Mouse (Mus musculus) adrenal gland, postnatal 25 days (tissue): ENCODE data around the gene Eef2. TPM values are rescaled to one million over a fixed set of nuclear protein-coding genes. Genes with fewer than 3 reads are reported as not detected.
A peak's percentile ranks its signal among the peaks of the same experiment; 100 is the strongest.
"Not testable (repeated sequence)": the region's sequence is repeated elsewhere in the genome, so short reads cannot be mapped to it uniquely, and the experiment has no call there.

Experiments
- DNase-seq: peaks from one replicate; pipeline ENCODE4 v3.0.0; 2021; ENCODE audit warnings: mixed read lengths
- total RNA-seq: library from RNA; stranded (reverse); gene quantifications from 2 replicates; pipeline ENCODE4 v1.2.3, GENCODE M21; 2021

Eef2 gene
- total RNA-seq, 1 experiment from 2014 or later: 1,572 TPM

GRCm38 (mm10) chr10:81180946-81181345 lies 4.5 kb downstream of the Eef2 start:
- DNase-seq: no peak

GRCm38 (mm10) chr10:81181860-81182259 lies 5.4 kb downstream of the Eef2 start:
- DNase-seq: not testable (repeated sequence)

GRCm38 (mm10) chr10:81182336-81183333 lies 6.2 kb downstream of the Eef2 start, which contains the start of gene Dapk3:
Gene Dapk3 (plus strand): TSS chr10:81183005.
- peak; percentile 91 for DNase-seq

- DNase-seq: no peak
Observed at GRCm38 (mm10) chr10:81183805-81184204, 7.4 kb downstream of the Eef2 start, which contains the start of gene 4930442H23Rik. Gene 4930442H23Rik (minus strand): TSS chr10:81183849.

GRCm38 (mm10) chr10:81184765-81185164 lies 8.3 kb downstream of the Eef2 start:
- DNase-seq: no peak

- no peak for DNase-seq
Observed at GRCm38 (mm10) chr10:81187161-81187560, 10.7 kb downstream of the Eef2 start.

- no peak for DNase-seq
Observed at GRCm38 (mm10) chr10:81189821-81190220, 13.4 kb downstream of the Eef2 start.

GRCm38 (mm10) chr10:81190236-81190911 lies 13.9 kb downstream of the Eef2 start:
- DNase-seq: no peak

GRCm38 (mm10) chr10:81190912-81191321 lies 14.5 kb downstream of the Eef2 start:
- DNase-seq: no peak

GRCm38 (mm10) chr10:81191342-81191982 lies 15.0 kb downstream of the Eef2 start:
- no peak for DNase-seq

GRCm38 (mm10) chr10:81192270-81192967 lies 16.0 kb downstream of the Eef2 start:
- DNase-seq: peak; percentile 83

GRCm38 (mm10) chr10:81192968-81193501 lies 16.6 kb downstream of the Eef2 start:
- no peak for DNase-seq

- no peak for DNase-seq
Observed at GRCm38 (mm10) chr10:81193991-81194774, 17.8 kb downstream of the Eef2 start.

- no peak for DNase-seq
Observed at GRCm38 (mm10) chr10:81195300-81195699, 18.9 kb downstream of the Eef2 start.

- no peak for DNase-seq
Observed at GRCm38 (mm10) chr10:81196470-81197065, 20.1 kb downstream of the Eef2 start.

- no peak for DNase-seq
Observed at GRCm38 (mm10) chr10:81197305-81197704, 20.9 kb downstream of the Eef2 start.

- DNase-seq: no peak
Observed at GRCm38 (mm10) chr10:81198230-81198629, 21.8 kb downstream of the Eef2 start.

GRCm38 (mm10) chr10:81198990-81199389 lies 22.6 kb downstream of the Eef2 start:
- DNase-seq: no peak

GRCm38 (mm10) chr10:81200141-81200540 lies 23.7 kb downstream of the Eef2 start:
- no peak for DNase-seq

- no peak for DNase-seq
Observed at GRCm38 (mm10) chr10:81200605-81201287, 24.3 kb downstream of the Eef2 start.
